Mouse (Mus musculus) intestine, postnatal 0 days (tissue): ENCODE measurements around the gene Vill. TPM values are rescaled to one million over a fixed set of nuclear protein-coding genes. Genes with fewer than 3 reads are reported as not detected.

Experiments
- ATAC-seq: fragments of 200-750 bp; cut with Nextera tagmentation; 2 replicates; pipeline ENCODE4 v1.8.0; 2017; ENCODE audit warnings: mild to moderate bottlenecking, moderate TSS enrichment, moderate library complexity
- H3K27ac ChIP-seq: fragments of 300-500 bp; sonication (generic); 2 replicates; pipeline ENCODE4 v1.5.1; 2014; ENCODE audit warnings: mild to moderate bottlenecking, low read depth, low read length, moderate library complexity
- H3K27me3 ChIP-seq: fragments of 300-500 bp; sonication (generic); replicated peaks from 2 replicates; pipeline ENCODE4 v1.6.1; 2014; ENCODE audit warnings: low read length, mixed read lengths; ENCODE audit not compliant: control insufficient read depth, insufficient read depth
- H3K36me3 ChIP-seq: fragments of 300-500 bp; sonication (generic); 2 replicates; pipeline ENCODE4 v1.6.1; 2014; ENCODE audit warnings: mild to moderate bottlenecking, moderate library complexity; ENCODE audit not compliant: control insufficient read depth, insufficient read depth
- H3K4me1 ChIP-seq: fragments of 300-500 bp; sonication (generic); replicated peaks from 2 replicates; pipeline ENCODE4 v1.6.1; 2014; ENCODE audit warnings: antibody characterized with exemption, low read length, mixed read lengths; ENCODE audit not compliant: control insufficient read depth, insufficient read depth
- H3K4me2 ChIP-seq: fragments of 300-500 bp; sonication (generic); replicated peaks from 2 replicates; pipeline ENCODE4 v1.6.1; 2014; ENCODE audit warnings: low read depth, mild to moderate bottlenecking, moderate library complexity
- H3K4me3 ChIP-seq: fragments of 300-500 bp; sonication (generic); 2 replicates; pipeline ENCODE4 v1.5.1; 2014; ENCODE audit warnings: low read depth, low read length
- H3K9ac ChIP-seq: fragments of 300-500 bp; sonication (generic); 2 replicates; pipeline ENCODE4 v1.6.1; 2014; ENCODE audit warnings: mild to moderate bottlenecking, low read depth, low read length
- H3K9me3 ChIP-seq: fragments of 300-500 bp; sonication (generic); 2 replicates; pipeline ENCODE4 v1.6.1; 2016; ENCODE audit warnings: mixed run types; ENCODE audit not compliant: control insufficient read depth
- CTCF ChIP-seq: sonication (generic); IDR thresholded peaks from 2 replicates; pipeline ENCODE4 v1.5.1; 2016; ENCODE audit warnings: low read depth, mild to moderate bottlenecking, control low read depth, antibody characterized with exemption, moderate library complexity
- WGBS: fragments of 180-500 bp; shearing (Covaris S2); extraction: QIAGEN DNeasy Blood & Tissue Kit; methylation state at CpG from one replicate; pipeline ENCODE4 v1.1.7; 2014; 5-methylcytosine and 5-hydroxymethylcytosine counted together
- polyA plus RNA-seq: library from polyadenylated mRNA; unstranded; fragments of >200 nt; fragmentation: Nextera tagmentation; extraction: Ambion mirVana; gene quantifications from 2 replicates; pipeline ENCODE4 v1.2.1, GENCODE M21; 2015

Gene Vill
- polyA plus RNA-seq, 1 experiment from 2014 or later: 3.6 TPM

GRCm38 (mm10) chr9:119008871-119009270 lies 43.7 kb upstream of the Vill start:
- Histone ChIP-seq H3K36me3 (peaks cover 27% of the 10 kb centered on the region), H3K4me1 (no peaks in the 10 kb centered on the region; the same call in 1 of the 2 replicates), H3K4me3 (no peak overlapping the region), H3K27ac (no peak overlapping the region), H3K9me3 (no peaks in the 10 kb centered on the region), H3K27me3 (no peaks in the 10 kb centered on the region), H3K4me2 (no peak overlapping the region), H3K9ac (no peak overlapping the region)
- no peak for TF ChIP-seq CTCF
- 63% methylated on average over 7 of the region's 7 CpGs for WGBS
- no peak for ATAC-seq

GRCm38 (mm10) chr9:119010156-119010710 lies 42.3 kb upstream of the Vill start:
- ATAC-seq: no peak
- no peak overlapping the region for H3K27ac ChIP-seq

GRCm38 (mm10) chr9:119016785-119017507 lies 35.6 kb upstream of the Vill start:
- no peak for TF ChIP-seq CTCF
- no peaks in the 10 kb centered on the region for H3K4me1 ChIP-seq
- H3K27me3 ChIP-seq: no peaks in the 10 kb centered on the region
- H3K4me3 ChIP-seq: no peak overlapping the region
- H3K9me3 ChIP-seq: no peaks in the 10 kb centered on the region
- ATAC-seq: no peak
- no peak overlapping the region for H3K9ac ChIP-seq
- peaks cover 40% of the 10 kb centered on the region for H3K36me3 ChIP-seq
- 77% methylated on average over 7 of the region's 7 CpGs for WGBS
- H3K4me2 ChIP-seq: no peak overlapping the region
- H3K27ac ChIP-seq: no peak overlapping the region

More at GRCm38 (mm10) chr9:119010156-119010710, 42.3 kb upstream of the Vill start:
- Histone ChIP-seq H3K4me3 (no peak overlapping the region), H3K4me1 (no peaks in the 10 kb centered on the region; the same call in 1 of the 2 replicates), H3K4me2 (no peak overlapping the region), H3K9me3 (no peaks in the 10 kb centered on the region), H3K9ac (no peak overlapping the region), H3K27me3 (no peaks in the 10 kb centered on the region), H3K36me3 (peaks cover 41% of the 10 kb centered on the region)
- TF ChIP-seq CTCF: no peak
- WGBS: 58% methylated on average over 13 of the region's 13 CpGs

GRCm38 (mm10) chr9:119021731-119022130 lies 30.8 kb upstream of the Vill start:
- Histone ChIP-seq H3K27ac (no peak overlapping the region), H3K9ac (no peak overlapping the region), H3K36me3 (peaks cover 11% of the 10 kb centered on the region), H3K4me1 (no peaks in the 10 kb centered on the region), H3K9me3 (no peaks in the 10 kb centered on the region), H3K4me3 (no peak overlapping the region), H3K4me2 (no peak overlapping the region), H3K27me3 (no peaks in the 10 kb centered on the region)
- WGBS: 61% methylated on average over 7 of the region's 7 CpGs
- ATAC-seq: no peak
- TF ChIP-seq CTCF: no peak

GRCm38 (mm10) chr9:119025263-119025662 lies 27.3 kb upstream of the Vill start:
- Histone ChIP-seq H3K4me1 (no peaks in the 10 kb centered on the region), H3K36me3 (peaks cover 21% of the 10 kb centered on the region; the same call in 1 of the 2 replicates), H3K27ac (peak overlapping the region; percentile 11; the same call in 1 of the 2 replicates), H3K27me3 (no peaks in the 10 kb centered on the region), H3K4me2 (no peak overlapping the region), H3K9me3 (no peaks in the 10 kb centered on the region), H3K9ac (no peak overlapping the region), H3K4me3 (no peak overlapping the region)
- 60% methylated on average over 6 of the region's 6 CpGs for WGBS
- TF ChIP-seq CTCF: no peak
- no peak for ATAC-seq

GRCm38 (mm10) chr9:119025832-119026331 lies 26.7 kb upstream of the Vill start:
- H3K36me3 ChIP-seq: peaks cover 25% of the 10 kb centered on the region
- H3K27me3 ChIP-seq: no peaks in the 10 kb centered on the region
- WGBS: 83% methylated on average over 7 of the region's 7 CpGs
- H3K9me3 ChIP-seq: no peaks in the 10 kb centered on the region
- no peak overlapping the region for H3K27ac ChIP-seq
- H3K9ac ChIP-seq: no peak overlapping the region
- H3K4me2 ChIP-seq: no peak overlapping the region
- TF ChIP-seq CTCF: peak; percentile 37; the same call in 1 of the 2 replicates
- H3K4me3 ChIP-seq: no peak overlapping the region
- ATAC-seq: no peak
- no peaks in the 10 kb centered on the region for H3K4me1 ChIP-seq
